Mouse (Mus musculus) layer of hippocampus, postnatal 36 days (tissue): ENCODE data around the gene L1cam. TPM values are rescaled to one million over a fixed set of nuclear protein-coding genes. Genes with fewer than 3 reads are reported as not detected.

Experiments
- DNase-seq, 2 experiments: peaks; one replicate each; pipeline ENCODE4 v3.0.0; 2022
- total RNA-seq, 2 experiments: library from RNA; stranded (reverse); gene quantifications; 2 replicates each; pipeline ENCODE4 v1.2.3; 2021

The L1cam gene
- 100 to 1,000 TPM; 134 TPM for total RNA-seq

DNA sequence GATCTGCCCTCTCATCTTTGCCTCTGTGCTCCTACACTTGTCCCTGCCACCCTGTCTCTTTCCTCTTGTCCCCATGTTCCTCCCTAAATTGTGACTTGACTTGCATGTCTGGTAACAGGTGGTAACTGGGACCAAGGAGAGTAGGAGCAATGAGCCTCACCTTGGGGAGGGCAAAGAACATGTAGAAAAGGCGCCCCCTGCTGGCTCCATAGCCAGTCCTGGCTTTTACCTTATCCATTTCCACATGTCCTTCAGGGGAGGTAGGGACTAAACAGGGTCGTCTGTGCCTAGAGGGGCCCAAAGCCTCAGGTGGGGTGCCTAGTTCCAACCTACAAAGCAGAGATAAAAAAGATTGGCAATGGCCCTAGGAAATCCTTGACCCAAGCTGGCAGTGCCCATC, at the start of gene L1cam:
Gene L1cam, minus strand, starts transcription at position 387 of the 400 bp plus-strand sequence.
- peak; percentile 25 to 33 for DNase-seq

DNA sequence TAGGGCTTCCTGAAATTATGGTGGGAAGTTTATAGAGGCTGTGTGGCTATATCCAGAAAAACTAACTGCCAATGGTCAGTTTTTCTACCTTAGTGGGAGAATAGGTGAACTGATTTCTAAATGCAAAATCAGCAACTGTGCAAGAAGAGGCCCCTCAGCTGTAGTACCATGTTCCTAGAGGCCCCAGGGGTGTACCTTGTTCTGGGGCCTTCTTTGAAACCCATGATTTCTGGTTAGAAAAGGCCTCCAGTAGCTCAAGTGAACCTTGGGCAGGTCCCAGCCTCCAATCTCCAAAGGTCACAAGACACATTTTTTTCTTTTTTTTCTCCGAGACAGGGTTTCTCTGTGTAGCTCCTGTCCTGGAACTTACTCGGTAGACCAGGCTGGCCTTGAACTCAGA, 46.4 kb upstream of the L1cam start:
- no peak for DNase-seq

DNA sequence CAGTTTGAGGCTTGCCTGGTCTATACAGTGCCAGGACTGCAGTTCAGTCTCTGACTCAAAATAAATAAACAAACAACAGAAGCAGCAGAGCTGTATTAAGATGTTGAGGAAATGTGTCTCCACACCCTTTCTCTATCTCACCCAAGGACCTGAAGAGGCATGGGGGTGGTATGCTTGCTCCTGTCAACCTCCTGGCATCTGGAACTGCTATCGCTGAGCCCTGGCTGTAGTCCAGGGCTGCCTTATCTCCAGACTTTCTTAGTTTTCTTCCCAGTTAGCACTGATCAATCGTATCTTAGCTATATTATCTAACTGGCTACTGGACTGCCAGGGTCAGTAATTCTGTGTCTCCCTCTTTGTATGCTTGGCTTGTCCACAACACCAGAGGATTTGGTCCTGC, 46.0 kb upstream of the L1cam start:
- no peak for DNase-seq

DNA sequence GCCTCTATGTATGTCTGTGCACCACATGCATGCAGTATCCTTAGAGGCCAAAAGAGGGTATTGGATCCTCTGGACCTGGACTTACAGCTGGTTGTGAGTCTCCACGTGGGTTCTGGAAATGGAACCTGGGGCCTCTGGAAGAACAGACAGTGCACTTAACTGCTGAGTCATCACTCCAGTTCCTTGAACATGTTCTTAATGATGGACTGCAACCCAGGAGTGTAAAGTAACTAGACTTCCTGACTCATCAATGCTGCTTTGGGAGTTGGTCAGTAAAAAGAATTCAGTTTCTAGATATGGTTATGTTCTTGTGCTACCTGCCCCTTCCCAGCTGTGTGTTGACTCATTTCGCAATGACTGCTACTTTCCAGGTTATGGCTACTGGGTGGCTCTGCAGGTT, 36.0 kb upstream of the L1cam start:
- no peak for DNase-seq

DNA sequence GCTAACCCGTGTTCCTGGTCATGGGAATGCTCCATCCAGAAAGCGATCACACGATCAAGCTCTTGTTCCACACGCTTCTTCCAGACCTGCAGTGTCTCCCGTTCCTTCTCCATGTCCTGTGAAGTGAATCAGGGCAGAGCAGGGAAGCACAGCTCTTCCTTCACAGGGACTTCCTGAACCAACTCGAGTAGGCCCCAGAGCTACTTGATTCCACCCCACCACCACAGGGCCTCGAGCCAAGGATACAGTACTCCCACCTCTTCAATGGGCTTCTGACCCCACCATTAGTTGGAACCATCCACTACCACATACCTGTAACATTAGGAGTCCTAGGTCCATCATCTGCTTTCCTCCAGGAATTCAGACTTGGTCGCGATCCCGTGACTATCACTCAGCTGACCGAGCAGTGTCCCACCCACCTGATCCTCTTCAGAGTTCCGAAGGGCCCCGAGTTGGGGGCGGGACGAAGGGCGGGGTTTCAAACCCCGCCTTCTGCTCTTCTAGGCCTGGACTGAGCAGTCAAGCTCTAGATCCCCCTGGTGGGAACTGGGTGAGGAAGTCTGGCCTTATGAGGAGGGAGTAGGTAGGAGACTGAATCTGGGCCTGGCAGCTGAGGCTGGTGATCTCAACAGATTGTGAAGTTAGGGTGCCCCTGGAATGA, 34.6 kb upstream of the L1cam start, which contains the start of gene Renbp:
Gene Renbp, minus strand, starts transcription at position 449 of the 661 bp plus-strand sequence.
- DNase-seq, result no peak

GRCm38 (mm10) chrX:73922550-73922882, 26.6 kb upstream of the L1cam start:
- DNase-seq, result no peak

DNA sequence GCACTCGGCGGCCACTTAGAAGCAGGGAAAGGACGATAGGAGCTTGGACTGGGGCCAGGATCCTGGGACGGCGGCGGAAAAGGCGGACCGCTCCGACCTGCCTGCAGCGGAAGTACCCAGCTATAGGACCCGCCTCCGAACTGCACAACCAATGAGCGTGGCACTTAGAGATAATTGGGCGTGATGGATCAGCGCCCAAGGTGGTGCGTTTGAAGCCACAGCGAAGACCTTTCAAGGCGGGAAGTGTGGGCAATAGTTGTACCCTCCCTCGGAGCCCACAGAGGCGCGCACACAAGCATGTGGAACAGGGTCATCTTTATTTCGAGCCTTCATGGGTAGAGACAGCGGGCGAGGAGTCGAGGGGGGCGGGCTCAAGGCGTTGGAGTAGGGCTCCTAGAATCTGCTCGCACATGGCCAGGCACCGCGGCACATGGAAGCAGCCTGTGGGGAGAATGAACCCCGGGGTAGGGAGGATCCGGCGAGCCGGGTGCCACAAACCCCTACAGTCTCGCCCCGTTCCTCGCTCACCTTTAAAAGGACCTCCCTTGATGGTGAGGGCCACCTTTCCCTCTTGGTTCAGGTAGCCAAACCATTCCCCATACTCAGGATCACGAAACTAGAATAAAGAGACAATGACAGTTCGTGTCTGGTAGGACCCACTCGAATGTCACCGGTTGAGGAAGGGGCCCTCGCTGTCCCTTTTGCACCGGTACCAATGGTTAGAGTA, 26.1 kb upstream of the L1cam start, which contains the start of the genes Arhgap4 and Naa10:
Gene Arhgap4, minus strand, starts transcription at position 48 of the 727 bp plus-strand sequence.
Gene Naa10, minus strand, starts transcription at position 122 of the 727 bp plus-strand sequence.
- peak; percentile 77 to 84 for DNase-seq

DNA sequence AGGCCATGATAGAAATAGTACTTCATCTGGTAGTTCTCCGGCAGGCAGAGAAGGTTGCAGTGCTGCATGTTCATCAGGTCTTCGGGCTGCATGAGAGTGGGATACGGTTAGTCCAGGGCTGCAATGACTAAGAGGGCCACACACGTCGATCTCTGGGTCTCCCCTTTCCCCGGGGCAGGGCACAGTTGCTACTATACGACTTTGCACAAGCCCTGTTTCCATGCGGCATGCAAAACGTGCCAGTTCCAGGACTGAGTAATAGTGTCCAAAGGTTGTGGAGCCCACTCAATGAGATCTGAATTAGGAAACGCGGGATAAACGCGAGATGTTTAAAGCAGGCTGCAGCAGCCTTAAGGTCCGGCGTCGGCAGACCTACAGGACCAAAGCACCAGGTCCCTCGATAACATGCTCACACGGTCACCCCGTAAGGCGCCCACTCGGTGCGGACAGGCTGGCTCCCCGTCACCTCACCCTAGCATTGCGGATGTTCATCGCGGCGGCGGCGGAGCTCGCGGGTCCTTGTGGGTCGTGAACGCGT, 25.4 kb upstream of the L1cam start:
- DNase-seq, result peak in 1 of 2 experiments; percentile 11

DNA sequence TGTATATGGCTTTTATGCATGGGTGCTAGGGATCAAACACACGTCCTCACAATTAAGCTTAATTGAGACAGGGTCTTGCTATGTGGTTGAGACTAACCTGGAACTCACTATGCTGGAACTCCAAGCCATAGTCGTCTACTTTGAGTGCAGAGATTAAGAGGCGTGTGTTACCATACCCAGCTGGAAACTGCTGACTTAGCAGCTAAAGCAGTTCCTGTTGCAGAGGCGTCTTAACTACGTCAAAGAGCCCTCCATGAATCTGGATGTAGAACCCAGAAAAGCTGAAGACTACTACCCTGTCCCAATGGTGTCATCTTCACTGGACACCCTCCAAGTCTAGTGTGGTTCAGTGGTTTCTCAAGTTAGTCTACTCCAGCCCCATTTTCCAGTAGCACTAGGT, 22.7 kb upstream of the L1cam start:
- DNase-seq, result no peak

- DNase-seq, result no peak
These were observed 21.0 kb upstream of the L1cam start for GRCm38 (mm10) chrX:73916945-73917344.

- DNase-seq, result peak; percentile 80 to 88
These were observed 19.2 kb upstream of the L1cam start for GRCm38 (mm10) chrX:73914827-73915703.

GRCm38 (mm10) chrX:73911588-73911987, 15.7 kb upstream of the L1cam start:
- DNase-seq, result no peak

DNA sequence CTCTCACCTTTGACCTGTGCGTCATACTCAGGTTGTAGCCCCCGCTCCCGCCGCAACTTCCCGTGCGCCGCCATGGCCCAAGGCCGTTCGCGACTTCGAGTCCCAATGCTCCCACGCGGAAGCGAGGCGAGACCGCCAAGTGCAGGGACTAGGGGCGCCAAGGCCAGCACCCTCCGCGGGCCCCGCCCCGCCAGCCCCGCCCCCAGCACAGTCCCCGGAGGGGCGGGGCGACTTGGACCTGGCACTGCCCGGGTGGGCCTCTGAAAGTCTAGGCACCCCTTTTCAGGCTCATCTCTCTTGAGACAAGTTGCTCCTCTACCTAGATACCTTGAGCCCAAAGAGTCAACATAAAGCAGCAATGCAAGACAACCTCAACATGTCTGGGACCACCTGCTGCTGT, 15.3 kb upstream of the L1cam start:
- DNase-seq, result no peak

GRCm38 (mm10) chrX:73910451-73910850, 14.5 kb upstream of the L1cam start:
- no peak for DNase-seq

DNA sequence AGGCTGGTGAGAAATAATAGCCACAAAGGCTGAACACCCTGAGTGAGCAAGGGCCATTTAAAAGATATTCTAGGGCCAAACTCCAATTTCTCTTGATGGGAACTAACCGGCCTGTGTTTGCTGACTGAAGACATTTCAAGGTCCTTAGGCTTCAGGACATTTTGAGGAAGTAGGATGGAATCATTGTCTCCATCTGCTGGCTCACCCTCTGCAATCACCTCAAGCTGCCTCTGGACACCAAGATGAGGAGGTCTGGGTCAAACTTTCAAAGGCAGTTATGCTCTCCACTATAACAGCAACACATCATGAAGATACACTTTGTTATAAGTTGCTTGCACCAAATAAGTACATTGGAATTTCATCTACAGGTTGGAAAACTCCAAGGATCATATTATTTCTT, 14.1 kb upstream of the L1cam start:
- DNase-seq, result no peak

DNA sequence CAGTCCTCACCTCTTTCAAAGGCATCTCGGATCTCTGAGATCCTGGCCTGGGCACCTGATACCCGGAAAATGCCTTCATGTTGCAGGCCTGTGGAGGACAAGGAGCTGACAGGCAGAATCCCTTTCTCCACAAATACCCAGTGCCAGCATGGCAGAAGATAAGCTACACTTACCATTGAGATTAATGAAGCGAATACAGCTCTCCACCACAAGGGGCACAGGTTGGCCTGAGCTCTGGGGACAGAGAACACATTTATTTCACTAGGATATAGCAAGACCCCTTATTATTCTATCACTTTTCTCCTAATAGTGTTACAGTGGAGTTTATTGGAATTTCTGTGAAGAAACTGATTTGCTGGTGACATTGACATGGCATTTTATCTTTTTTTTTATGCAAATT, 2.1 kb upstream of the L1cam start:
- no peak for DNase-seq

DNA sequence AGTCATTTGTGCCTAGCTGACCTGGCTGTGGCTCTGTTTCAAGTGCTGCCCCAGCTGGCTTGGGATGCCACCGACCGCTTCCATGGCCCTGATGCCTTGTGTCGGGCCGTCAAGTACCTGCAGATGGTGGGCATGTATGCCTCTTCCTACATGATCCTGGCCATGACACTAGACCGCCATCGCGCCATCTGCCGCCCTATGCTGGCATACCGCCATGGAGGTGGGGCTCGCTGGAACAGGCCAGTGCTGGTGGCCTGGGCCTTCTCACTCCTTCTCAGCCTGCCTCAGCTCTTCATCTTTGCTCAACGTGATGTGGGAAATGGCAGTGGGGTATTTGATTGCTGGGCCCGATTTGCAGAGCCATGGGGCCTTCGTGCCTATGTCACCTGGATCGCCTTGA, 3.1 kb downstream of the L1cam start:
- no peak for DNase-seq

DNA sequence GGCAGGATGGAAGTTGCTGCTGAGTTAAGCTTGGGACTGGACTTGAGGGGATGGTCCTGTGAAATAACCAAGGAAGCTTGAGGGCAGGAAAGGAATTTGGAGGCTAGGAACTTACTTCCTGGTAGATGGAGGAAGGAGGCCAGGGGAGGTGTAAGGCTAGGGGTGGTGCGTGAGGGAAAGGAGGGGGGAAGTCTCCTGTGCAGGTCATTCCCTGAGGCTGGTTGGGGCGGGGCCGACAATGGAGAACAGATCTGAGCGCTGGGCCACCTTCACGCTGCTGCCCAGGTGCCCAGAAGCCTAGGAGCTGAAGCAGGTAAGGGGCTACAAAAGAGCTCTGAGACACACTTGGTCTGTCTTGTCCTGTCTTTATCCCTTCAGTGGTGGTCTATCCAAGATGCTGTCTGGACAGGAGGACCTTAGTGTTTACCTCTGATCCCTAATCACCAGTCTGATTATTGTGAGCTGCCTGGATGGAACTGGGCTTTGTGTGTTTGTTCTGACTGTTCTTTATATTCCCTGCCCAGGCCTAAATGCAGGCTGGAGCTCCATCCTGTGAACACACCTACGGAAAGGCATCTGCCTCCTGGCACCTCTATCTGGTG, 4.3 kb downstream of the L1cam start, which contains the start of gene Avpr2:
Gene Avpr2, plus strand, starts transcription at position 552 of the 602 bp plus-strand sequence.
- no peak for DNase-seq

GRCm38 (mm10) chrX:73881463-73881862, 14.4 kb downstream of the L1cam start:
- DNase-seq, result no peak

- no peak for DNase-seq
These were observed 14.9 kb downstream of the L1cam start for GRCm38 (mm10) chrX:73881036-73881427.

DNA sequence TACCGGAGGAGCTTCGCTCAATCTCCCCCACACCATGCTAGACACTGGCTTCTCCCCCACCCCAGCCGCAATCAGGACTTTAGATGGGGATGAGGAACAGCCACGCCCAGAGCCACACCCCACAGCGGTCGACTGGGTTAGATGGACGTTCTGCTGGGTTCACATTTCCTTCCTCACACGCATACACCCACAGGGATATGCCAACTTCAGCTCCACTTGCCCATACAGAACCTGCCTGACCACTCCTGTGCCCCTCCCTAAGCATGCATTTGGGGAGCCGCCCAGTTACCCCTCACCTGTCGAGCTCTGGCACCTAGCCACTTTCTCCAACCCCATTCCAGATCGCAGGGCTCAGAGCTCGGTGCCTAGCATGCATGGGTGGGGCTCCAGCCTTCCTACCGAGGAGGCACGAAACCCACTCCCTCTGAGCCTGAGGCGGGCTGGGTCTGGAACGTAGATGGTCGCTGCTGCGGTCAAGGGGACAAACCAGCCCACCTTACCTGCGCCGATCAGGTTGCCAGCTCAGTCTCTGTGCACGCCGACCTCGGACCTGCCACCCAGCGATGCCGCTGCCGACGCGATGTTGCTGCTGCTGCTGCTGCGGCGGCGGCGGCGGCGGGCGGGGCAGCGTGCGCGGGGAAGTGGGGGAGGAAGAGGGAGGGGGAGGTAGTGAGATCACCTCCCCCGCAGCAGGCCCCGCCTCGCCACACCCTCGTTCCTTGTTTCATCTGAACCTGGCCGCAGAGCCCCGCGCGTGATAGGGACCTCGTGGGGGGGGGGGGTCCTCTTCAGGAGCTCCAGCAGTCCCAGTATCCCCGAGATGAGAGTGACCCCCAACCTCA, 15.5 kb downstream of the L1cam start:
- peak in 1 of 2 experiments; percentile 8 for DNase-seq
